Mouse (Mus musculus): Measurements from ENCODE around the gene D17Wsu92e. TPM values are rescaled to one million over a fixed set of nuclear protein-coding genes. Genes with fewer than 3 reads are reported as not detected.

The D17Wsu92e gene
- polyA plus RNA-seq, 1 experiment from 2014 or later = 9.8 TPM

DNA sequence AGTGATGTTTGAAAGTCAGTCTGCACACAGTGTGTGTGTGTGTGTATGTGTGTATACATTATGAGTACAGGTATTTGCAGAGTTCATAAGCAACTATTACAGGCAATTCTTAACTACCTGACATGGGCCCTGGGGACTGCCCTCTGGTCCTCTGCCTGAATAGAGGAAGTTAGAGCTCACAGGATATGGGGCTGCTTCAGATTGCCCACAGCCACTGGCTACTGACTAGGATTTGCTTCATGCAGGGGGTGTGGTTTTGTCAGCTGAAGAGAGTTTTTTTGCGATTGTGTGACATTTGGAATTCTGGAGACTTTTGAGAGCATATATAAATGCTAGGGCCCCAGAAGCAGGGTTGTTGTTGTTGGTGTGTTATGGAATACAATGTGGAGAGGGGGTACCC is 4.5 kb upstream of the D17Wsu92e start:
- Histone ChIP-seq H3K4me2 (ENCODE audit: low read length) (no peak overlapping the region), H3K36me3 (ENCODE audit: control insufficient read depth, insufficient read depth, low read length) (no peaks in the 10 kb centered on the region), H3K27me3 (replicated peaks; ENCODE audit: control insufficient read depth, insufficient read depth, low read length) (no peaks in the 10 kb centered on the region), H3K4me1 (ENCODE audit: control insufficient read depth, insufficient read depth, low read length) (peaks cover 6% of the 10 kb centered on the region), H3K27ac (ENCODE audit: low read depth, low read length) (no peak overlapping the region), H3K4me3 (ENCODE audit: low read depth, low read length) (no peak overlapping the region), H3K9ac (ENCODE audit: low read length) (no peak overlapping the region), H3K9me3 (replicated peaks; ENCODE audit: control insufficient read depth, low read length) (no peaks in the 10 kb centered on the region)
- DNase-seq (ENCODE audit: low spot score) = no peak
- no peak for ATAC-seq
- WGBS = 70% methylated on average over 1 of the region's 1 CpGs

DNA sequence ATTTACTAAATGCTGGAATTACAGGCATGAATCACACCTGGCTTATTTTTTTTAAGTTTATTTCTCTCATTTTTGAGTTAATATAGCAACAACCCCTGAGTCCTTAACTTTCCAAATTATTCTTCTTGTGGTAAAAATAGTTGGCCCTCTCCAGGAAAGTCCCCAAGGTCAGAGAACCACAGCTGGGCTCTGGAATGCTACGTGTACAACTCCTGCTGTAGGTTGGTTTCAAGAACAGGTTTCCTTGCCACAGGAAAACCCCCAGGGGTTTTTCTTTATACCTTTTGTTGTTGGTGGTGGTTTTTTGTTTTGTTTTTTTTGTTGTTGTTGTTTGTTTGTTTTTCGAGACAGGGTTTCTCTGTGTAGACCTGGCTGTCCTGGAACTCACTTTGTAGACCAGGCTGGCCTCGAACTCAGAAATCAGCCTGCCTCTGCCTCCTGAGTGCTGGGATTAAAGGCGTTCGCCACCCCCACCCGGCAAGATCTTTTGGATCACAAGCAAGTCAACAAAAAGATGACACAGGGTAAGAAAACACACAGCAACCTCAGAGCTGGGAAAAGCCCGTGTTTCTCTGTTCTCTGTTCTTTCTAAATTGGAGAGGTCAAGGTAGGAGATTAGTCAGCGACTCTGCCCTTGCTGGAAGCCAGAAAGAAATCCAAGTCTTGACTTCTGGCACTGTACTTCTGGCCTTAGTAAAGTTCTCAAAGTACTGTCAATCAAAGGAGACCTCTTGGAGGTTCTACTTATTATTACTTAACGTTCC is 2.9 kb upstream of the D17Wsu92e start:
- 74% methylated on average over 9 of the region's 9 CpGs for WGBS
- no peak overlapping the region for H3K9ac ChIP-seq (ENCODE audit: low read length)
- H3K27ac ChIP-seq (ENCODE audit: low read depth, low read length) = no peak overlapping the region
- H3K36me3 ChIP-seq (ENCODE audit: control insufficient read depth, insufficient read depth, low read length) = no peaks in the 10 kb centered on the region
- H3K27me3 ChIP-seq (replicated peaks; ENCODE audit: control insufficient read depth, insufficient read depth, low read length) = no peaks in the 10 kb centered on the region
- H3K4me1 ChIP-seq (ENCODE audit: control insufficient read depth, insufficient read depth, low read length) = peaks cover 19% of the 10 kb centered on the region
- ATAC-seq = no peak
- no peak overlapping the region for H3K4me2 ChIP-seq (ENCODE audit: low read length)
- DNase-seq (ENCODE audit: low spot score) = no peak
- H3K9me3 ChIP-seq (replicated peaks; ENCODE audit: control insufficient read depth, low read length) = no peaks in the 10 kb centered on the region
- no peak overlapping the region for H3K4me3 ChIP-seq (ENCODE audit: low read depth, low read length)

DNA sequence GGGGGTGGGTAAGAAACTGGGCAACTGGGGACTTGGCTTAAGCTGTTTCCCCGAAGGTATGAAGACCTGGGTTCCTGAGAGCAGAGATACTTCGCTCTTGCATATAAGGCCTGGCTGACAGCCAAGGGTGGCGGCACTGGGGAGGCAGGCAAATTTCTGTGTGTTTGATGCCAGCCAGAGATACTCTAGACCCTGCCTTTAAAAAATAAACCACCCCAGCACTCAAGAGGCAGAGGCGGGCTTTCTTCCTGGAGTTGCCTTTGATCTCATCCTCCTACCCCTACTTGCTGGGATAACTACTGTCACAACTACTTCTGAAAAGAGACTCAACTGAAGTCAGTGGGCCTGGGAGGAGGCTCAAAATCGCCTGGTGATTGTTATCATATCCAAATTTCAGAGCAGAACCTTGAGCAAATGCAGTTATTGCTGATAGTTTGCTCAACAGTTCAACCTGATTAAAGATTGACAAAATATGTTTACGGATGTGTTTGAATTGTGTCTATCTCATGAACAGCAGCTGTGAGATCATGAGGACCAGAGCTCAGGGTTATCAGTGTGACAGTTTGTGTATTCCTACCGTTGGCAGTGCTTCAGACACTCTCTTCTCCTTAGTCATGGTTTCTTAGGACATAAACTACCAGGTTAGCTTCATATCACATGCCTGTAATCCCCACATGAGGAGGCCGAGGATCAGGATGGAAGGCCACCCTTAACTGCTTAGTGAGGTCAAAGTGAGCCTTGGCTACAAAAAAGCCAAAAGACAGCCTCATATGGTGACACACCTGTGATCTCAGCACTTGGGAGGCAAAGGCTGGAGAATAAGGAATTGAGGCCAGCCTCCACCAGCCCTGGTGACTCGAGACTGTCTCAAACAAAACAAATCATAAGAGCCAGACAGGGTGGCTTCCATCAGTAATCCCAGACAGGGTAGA is 1.2 kb upstream of the D17Wsu92e start:
- Histone ChIP-seq H3K9me3 (replicated peaks; ENCODE audit: control insufficient read depth, low read length) (no peaks in the 10 kb centered on the region), H3K4me2 (ENCODE audit: low read length) (peak overlapping the region; percentile 78), H3K27ac (ENCODE audit: low read depth, low read length) (0 out of 2 replicates have a peak overlapping the region, but pooled peaks have one; percentile 70), H3K36me3 (ENCODE audit: control insufficient read depth, insufficient read depth, low read length) (no peaks in the 10 kb centered on the region), H3K27me3 (replicated peaks; ENCODE audit: control insufficient read depth, insufficient read depth, low read length) (no peaks in the 10 kb centered on the region), H3K4me1 (ENCODE audit: control insufficient read depth, insufficient read depth, low read length) (peaks cover 20% of the 10 kb centered on the region), H3K9ac (ENCODE audit: low read length) (peak overlapping the region; percentile 72), H3K4me3 (ENCODE audit: low read depth, low read length) (no peak overlapping the region)
- DNase-seq (ENCODE audit: low spot score) (peak; percentile 9), ATAC-seq (no peak)
- WGBS = 65% methylated on average over 9 of the region's 9 CpGs

DNA sequence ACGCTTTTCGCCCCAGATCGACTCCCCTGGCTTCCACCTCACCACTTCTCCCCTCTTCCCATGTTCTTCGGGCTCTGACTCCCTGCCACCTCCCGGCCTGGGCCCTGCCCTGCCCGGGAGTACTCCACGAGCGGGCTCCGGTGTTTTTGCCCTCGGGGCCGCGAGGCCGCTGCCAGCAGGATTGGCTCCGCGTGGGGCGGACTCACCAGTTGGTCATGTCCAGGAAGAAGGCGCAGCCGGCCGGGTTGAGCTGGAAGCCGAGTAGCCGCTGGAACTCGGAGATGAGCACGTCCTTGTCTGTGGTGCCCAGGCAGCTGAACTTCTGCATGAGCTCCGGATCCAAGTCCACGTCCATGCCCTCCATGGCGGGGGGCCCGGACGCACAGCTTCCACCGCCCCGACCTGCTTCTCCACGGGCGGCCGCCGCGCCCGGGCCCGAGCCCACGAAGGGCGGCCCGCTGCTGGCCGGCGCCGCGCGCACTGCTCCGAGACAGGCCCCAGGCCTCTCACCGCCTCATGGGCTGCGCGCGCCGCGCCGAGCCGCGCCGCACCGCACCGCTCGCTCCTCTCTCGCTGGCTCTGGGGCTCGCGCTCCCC is 379 bp downstream of the D17Wsu92e start:
- no peak for DNase-seq (ENCODE audit: low spot score)
- peak overlapping the region; percentile 79 for H3K27ac ChIP-seq (ENCODE audit: low read depth, low read length)
- no peaks in the 10 kb centered on the region for H3K36me3 ChIP-seq (ENCODE audit: control insufficient read depth, insufficient read depth, low read length)
- no peaks in the 10 kb centered on the region for H3K9me3 ChIP-seq (replicated peaks; ENCODE audit: control insufficient read depth, low read length)
- peaks cover 18% of the 10 kb centered on the region for H3K4me1 ChIP-seq (ENCODE audit: control insufficient read depth, insufficient read depth, low read length)
- H3K4me2 ChIP-seq (ENCODE audit: low read length) = peak overlapping the region; percentile 96
- peak; percentile 91 for ATAC-seq
- under 1% methylated on average over 39 of the region's 62 CpGs for WGBS
- H3K9ac ChIP-seq (ENCODE audit: low read length) = peak overlapping the region; percentile 93
- no peaks in the 10 kb centered on the region for H3K27me3 ChIP-seq (replicated peaks; ENCODE audit: control insufficient read depth, insufficient read depth, low read length)
- peak overlapping the region; percentile 96 for H3K4me3 ChIP-seq (ENCODE audit: low read depth, low read length)

DNA sequence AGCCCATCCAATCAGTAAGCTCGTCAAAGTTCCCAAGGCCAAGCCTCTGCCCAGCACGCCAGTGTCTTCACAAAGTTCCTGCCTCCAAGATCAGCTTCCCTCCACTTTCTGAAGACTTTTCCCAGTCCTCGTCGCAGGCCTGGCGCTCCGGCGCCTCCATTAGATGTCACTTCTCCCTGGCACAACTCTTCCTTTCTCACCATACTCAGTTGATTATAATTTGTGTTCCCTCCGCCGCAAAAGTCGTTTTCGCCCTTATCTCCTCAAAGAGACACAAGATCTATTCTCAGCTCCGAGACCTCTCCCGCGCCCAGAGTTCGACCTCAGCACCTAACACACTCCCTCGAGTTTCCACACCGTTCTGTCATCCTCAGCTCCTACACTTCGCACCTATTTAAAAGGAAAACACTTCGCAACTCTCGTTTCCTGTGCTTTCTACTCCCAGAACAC is 902 bp downstream of the D17Wsu92e start:
- Histone ChIP-seq H3K27ac (ENCODE audit: low read depth, low read length) (no peak overlapping the region), H3K4me3 (ENCODE audit: low read depth, low read length) (peak overlapping the region; percentile 96), H3K9ac (ENCODE audit: low read length) (peak overlapping the region; percentile 93), H3K27me3 (replicated peaks; ENCODE audit: control insufficient read depth, insufficient read depth, low read length) (no peaks in the 10 kb centered on the region), H3K4me1 (ENCODE audit: control insufficient read depth, insufficient read depth, low read length) (peaks cover 18% of the 10 kb centered on the region), H3K9me3 (replicated peaks; ENCODE audit: control insufficient read depth, low read length) (no peaks in the 10 kb centered on the region), H3K4me2 (ENCODE audit: low read length) (peak overlapping the region; percentile 96), H3K36me3 (ENCODE audit: control insufficient read depth, insufficient read depth, low read length) (no peaks in the 10 kb centered on the region)
- ATAC-seq (no peak), DNase-seq (ENCODE audit: low spot score) (peak; percentile 14)
- under 1% methylated on average over 20 of the region's 20 CpGs for WGBS

DNA sequence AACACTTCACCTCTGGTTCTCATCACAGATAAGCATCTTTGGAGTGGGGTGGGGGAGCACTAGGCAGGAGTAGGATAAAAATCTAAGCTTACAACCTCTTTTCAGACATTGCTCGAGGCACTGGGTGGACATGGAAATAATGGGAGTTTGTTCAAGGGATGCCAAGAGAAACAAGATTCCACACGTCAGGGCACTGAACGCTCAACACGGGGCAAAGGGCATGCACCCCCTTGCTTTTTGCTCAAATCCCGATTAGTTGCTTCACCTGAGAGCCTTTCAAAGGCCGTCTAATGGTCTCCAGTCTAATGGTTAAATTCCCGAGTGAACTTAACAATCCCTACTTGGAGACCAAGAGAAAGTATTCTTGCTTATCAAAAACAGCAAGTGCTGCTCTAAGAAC is 1.4 kb downstream of the D17Wsu92e start:
- peak overlapping the region; percentile 96 for H3K4me2 ChIP-seq (ENCODE audit: low read length)
- peak overlapping the region; percentile 93 for H3K9ac ChIP-seq (ENCODE audit: low read length)
- H3K4me3 ChIP-seq (ENCODE audit: low read depth, low read length) = peak overlapping the region; percentile 96
- peaks cover 18% of the 10 kb centered on the region for H3K4me1 ChIP-seq (ENCODE audit: control insufficient read depth, insufficient read depth, low read length)
- H3K27ac ChIP-seq (ENCODE audit: low read depth, low read length) = no peak overlapping the region
- WGBS = 34% methylated on average over 7 of the region's 7 CpGs
- no peak for DNase-seq (ENCODE audit: low spot score)
- no peaks in the 10 kb centered on the region for H3K27me3 ChIP-seq (replicated peaks; ENCODE audit: control insufficient read depth, insufficient read depth, low read length)
- H3K36me3 ChIP-seq (ENCODE audit: control insufficient read depth, insufficient read depth, low read length) = no peaks in the 10 kb centered on the region
- no peak for ATAC-seq
- H3K9me3 ChIP-seq (replicated peaks; ENCODE audit: control insufficient read depth, low read length) = no peaks in the 10 kb centered on the region

DNA sequence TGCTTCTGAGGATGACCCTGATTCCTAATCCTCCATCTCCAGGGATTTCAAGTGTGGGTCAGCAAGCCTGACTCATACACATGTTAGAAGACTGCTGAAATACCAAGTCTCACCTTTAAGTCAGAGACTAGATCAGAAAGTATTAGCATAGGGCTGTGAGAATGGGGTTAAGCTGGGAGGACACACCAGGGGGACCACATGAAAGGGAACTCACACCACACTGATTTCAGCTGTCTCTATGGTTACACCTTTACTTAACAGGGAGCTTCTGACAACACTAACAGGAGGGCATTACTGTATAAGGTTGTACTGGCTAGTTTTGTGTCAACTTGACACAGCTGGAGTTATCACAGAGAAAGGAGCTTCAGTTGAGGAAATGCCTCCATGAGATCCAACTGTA is 5.8 kb downstream of the D17Wsu92e start:
- DNase-seq (ENCODE audit: low spot score) (no peak), ATAC-seq (no peak)
- H3K9me3 ChIP-seq (replicated peaks; ENCODE audit: control insufficient read depth, low read length) = no peaks in the 10 kb centered on the region

DNA sequence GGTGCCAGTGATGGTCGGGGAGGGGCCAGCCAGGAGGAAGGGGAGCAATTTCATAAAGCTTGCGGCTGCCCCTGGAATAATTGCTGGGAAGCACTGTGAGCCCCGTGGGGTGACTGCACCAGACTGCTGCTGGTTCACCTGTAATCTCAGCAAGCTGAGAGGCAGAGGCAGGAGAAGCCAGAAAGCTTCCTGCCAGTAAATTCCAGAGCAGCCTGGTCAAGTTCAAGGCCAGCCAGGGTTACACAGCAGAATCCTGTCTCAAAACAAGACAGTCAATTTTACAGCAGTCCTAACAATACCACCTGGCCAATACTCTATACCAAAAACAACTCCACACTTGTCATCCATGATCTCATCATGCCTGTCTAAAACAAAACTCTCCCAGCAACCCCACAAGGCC is 8.5 kb downstream of the D17Wsu92e start:
- no peak overlapping the region for H3K27ac ChIP-seq (ENCODE audit: low read depth, low read length)
- no peaks in the 10 kb centered on the region for H3K36me3 ChIP-seq (ENCODE audit: control insufficient read depth, insufficient read depth, low read length)
- H3K4me1 ChIP-seq (ENCODE audit: control insufficient read depth, insufficient read depth, low read length) = no peaks in the 10 kb centered on the region
- H3K9ac ChIP-seq (ENCODE audit: low read length) = no peak overlapping the region
- H3K4me2 ChIP-seq (ENCODE audit: low read length) = no peak overlapping the region
- DNase-seq (ENCODE audit: low spot score) (no peak), ATAC-seq (no peak)
- no peak overlapping the region for H3K4me3 ChIP-seq (ENCODE audit: low read depth, low read length)
- H3K9me3 ChIP-seq (replicated peaks; ENCODE audit: control insufficient read depth, low read length) = no peaks in the 10 kb centered on the region
- no peaks in the 10 kb centered on the region for H3K27me3 ChIP-seq (replicated peaks; ENCODE audit: control insufficient read depth, insufficient read depth, low read length)
- 89% methylated on average over 3 of the region's 3 CpGs for WGBS

More for the DNA sequence above, 5.8 kb downstream of the D17Wsu92e start:
- Histone ChIP-seq H3K4me3 (ENCODE audit: low read depth, low read length) (no peak overlapping the region), H3K4me2 (ENCODE audit: low read length) (no peak overlapping the region), H3K27me3 (replicated peaks; ENCODE audit: control insufficient read depth, insufficient read depth, low read length) (no peaks in the 10 kb centered on the region), H3K4me1 (ENCODE audit: control insufficient read depth, insufficient read depth, low read length) (peaks cover 14% of the 10 kb centered on the region), H3K36me3 (ENCODE audit: control insufficient read depth, insufficient read depth, low read length) (no peaks in the 10 kb centered on the region), H3K27ac (ENCODE audit: low read depth, low read length) (no peak overlapping the region), H3K9ac (ENCODE audit: low read length) (no peak overlapping the region)
